Mouse (Mus musculus) lung, embryonic 14.5 days (tissue): ENCODE data around the gene Cul7. TPM values are rescaled to one million over a fixed set of nuclear protein-coding genes. Genes with fewer than 3 reads are reported as not detected.

ENCODE experiments used
- ATAC-seq: fragments of 200-750 bp; cut with Nextera tagmentation; 2 replicates; pipeline ENCODE4 v1.8.0; 2017; ENCODE audit warnings: mild to moderate bottlenecking, moderate TSS enrichment, moderate library complexity; ENCODE audit not compliant: insufficient read depth
- DNase-seq: peaks from one replicate; pipeline ENCODE4 v3.0.0-alpha.2; 2015
- H3K27ac ChIP-seq: fragments of 300-500 bp; sonication (generic); 2 replicates; pipeline ENCODE4 v1.5.1; 2014; ENCODE audit warnings: low read depth, mild to moderate bottlenecking, moderate library complexity
- H3K27me3 ChIP-seq: fragments of 300-500 bp; sonication (generic); 2 replicates; pipeline ENCODE4 v1.6.1; 2014; ENCODE audit warnings: low read length, control low read depth; ENCODE audit not compliant: insufficient read depth
- H3K36me3 ChIP-seq: fragments of 300-500 bp; sonication (generic); 2 replicates; pipeline ENCODE4 v1.6.1; 2014; ENCODE audit warnings: control low read depth; ENCODE audit not compliant: insufficient read depth
- H3K4me1 ChIP-seq: fragments of 300-500 bp; sonication (generic); 2 replicates; pipeline ENCODE4 v1.6.1; 2014; ENCODE audit warnings: antibody characterized with exemption, control low read depth; ENCODE audit not compliant: insufficient read depth
- H3K4me2 ChIP-seq: fragments of 300-500 bp; sonication (generic); 2 replicates; pipeline ENCODE4 v1.6.1; 2014; ENCODE audit warnings: mild to moderate bottlenecking
- H3K4me3 ChIP-seq: fragments of 300-500 bp; sonication (generic); 2 replicates; pipeline ENCODE4 v1.5.1; 2014; ENCODE audit warnings: low read depth, low read length
- H3K9ac ChIP-seq: fragments of 300-500 bp; sonication (generic); 2 replicates; pipeline ENCODE4 v1.6.1; 2014
- H3K9me3 ChIP-seq: fragments of 300-500 bp; sonication (generic); 2 replicates; pipeline ENCODE4 v1.6.1; 2016; ENCODE audit warnings: low read depth, low read length, control low read depth
- CTCF ChIP-seq: IDR thresholded peaks from 2 replicates; pipeline ENCODE4 v1.5.1; 2016; ENCODE audit warnings: antibody characterized with exemption, low read depth
- WGBS: fragments of 180-500 bp; shearing (Covaris S2); extraction: QIAGEN DNeasy Blood & Tissue Kit; methylation state at CpG from one replicate; pipeline ENCODE4 v1.1.7; 2014; 5-methylcytosine and 5-hydroxymethylcytosine counted together
- polyA plus RNA-seq: library from polyadenylated mRNA; unstranded; fragments of >200 nt; fragmentation: Nextera tagmentation; extraction: Ambion mirVana; gene quantifications from 2 replicates; pipeline ENCODE4 v1.2.1, GENCODE M21; 2014

Gene Cul7
- polyA plus RNA-seq, 1 experiment from 2014 or later, result 36.6 TPM

DNA sequence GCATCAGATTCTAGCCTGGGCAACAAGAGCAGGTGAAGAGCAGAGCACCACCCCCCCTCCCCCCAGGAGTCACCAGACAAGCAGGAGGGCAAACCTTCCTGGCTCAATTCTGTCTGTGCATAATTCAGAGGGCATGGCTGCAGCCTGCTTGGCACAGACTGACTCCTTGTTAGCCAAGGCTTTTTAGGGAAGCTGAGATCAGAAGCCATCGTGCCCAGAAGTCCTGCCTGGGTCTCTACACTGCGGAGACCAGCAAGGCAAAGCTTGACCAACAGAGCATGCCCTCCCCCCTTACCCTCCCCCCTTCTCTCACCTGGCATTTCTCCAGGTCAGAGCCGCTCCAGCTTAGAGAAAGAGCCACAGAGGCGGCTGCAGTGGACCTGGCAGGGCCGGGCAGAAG lies 12.6 kb downstream of the Cul7 start:
- Histone ChIP-seq H3K4me3 (no peak overlapping the region), H3K27ac (no peak overlapping the region), H3K9ac (no peak overlapping the region), H3K36me3 (peaks cover 91% of the 10 kb centered on the region), H3K4me1 (no peaks in the 10 kb centered on the region), H3K4me2 (no peak overlapping the region), H3K27me3 (no peaks in the 10 kb centered on the region), H3K9me3 (no peaks in the 10 kb centered on the region)
- 78% methylated on average over 5 of the region's 5 CpGs for WGBS
- ATAC-seq, result no peak
- TF ChIP-seq CTCF, result no peak
- DNase-seq, result no peak

DNA sequence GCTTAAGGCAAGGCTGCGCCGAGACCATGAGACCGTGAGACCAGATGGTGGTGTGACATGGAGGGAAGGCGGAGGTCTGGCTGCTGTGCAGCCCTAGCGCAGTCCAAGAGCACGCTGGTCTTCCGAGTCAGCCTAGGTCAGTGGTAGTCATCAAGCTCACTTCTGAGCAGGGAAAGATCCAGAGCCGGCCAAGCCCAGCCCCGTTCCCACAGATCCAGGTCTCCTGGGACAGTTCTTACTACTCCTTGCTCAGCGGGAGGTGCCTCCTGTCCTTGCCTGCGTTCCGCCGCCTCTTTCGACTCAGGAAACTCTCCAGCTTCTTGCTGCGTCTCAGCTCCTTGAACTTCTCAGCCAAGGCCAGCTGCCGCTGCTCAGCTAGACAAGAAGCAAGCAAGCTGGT lies 17.6 kb downstream of the Cul7 start:
- no peaks in the 10 kb centered on the region for H3K27me3 ChIP-seq
- WGBS, result 82% methylated on average over 16 of the region's 16 CpGs
- H3K4me3 ChIP-seq, result no peak overlapping the region
- ATAC-seq (no peak), DNase-seq (no peak)
- no peak overlapping the region for H3K9ac ChIP-seq
- no peak overlapping the region for H3K27ac ChIP-seq
- no peak for TF ChIP-seq CTCF
- H3K36me3 ChIP-seq, result peaks cover 74% of the 10 kb centered on the region
- no peaks in the 10 kb centered on the region for H3K4me1 ChIP-seq
- no peak overlapping the region for H3K4me2 ChIP-seq
- H3K9me3 ChIP-seq, result no peaks in the 10 kb centered on the region

DNA sequence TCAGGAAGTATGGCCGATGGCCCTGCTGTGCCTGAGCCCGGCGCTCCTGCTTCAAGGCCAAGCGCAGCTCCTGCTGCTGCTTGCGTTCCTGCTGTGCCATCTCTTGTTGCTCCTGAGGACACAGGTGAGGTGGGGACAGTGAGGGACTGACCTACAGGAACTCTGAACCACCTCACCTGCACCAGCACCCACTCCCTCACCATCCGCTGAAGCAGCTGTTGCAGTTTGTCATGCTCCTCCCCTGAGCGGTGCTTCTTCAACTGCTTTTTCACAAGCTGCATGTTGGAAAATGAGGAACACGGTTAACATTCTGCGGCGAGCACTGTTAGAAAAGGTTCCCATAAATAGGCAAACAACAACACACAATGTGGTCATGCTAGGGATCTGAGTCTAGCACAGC lies 19.8 kb downstream of the Cul7 start:
- Histone ChIP-seq H3K4me2 (no peak overlapping the region), H3K36me3 (peaks cover 56% of the 10 kb centered on the region), H3K9ac (no peak overlapping the region), H3K4me3 (no peak overlapping the region), H3K4me1 (peaks cover 9% of the 10 kb centered on the region), H3K9me3 (no peaks in the 10 kb centered on the region), H3K27ac (no peak overlapping the region), H3K27me3 (no peaks in the 10 kb centered on the region)
- no peak for TF ChIP-seq CTCF
- ATAC-seq (no peak), DNase-seq (no peak)
- 90% methylated on average over 10 of the region's 10 CpGs for WGBS

DNA sequence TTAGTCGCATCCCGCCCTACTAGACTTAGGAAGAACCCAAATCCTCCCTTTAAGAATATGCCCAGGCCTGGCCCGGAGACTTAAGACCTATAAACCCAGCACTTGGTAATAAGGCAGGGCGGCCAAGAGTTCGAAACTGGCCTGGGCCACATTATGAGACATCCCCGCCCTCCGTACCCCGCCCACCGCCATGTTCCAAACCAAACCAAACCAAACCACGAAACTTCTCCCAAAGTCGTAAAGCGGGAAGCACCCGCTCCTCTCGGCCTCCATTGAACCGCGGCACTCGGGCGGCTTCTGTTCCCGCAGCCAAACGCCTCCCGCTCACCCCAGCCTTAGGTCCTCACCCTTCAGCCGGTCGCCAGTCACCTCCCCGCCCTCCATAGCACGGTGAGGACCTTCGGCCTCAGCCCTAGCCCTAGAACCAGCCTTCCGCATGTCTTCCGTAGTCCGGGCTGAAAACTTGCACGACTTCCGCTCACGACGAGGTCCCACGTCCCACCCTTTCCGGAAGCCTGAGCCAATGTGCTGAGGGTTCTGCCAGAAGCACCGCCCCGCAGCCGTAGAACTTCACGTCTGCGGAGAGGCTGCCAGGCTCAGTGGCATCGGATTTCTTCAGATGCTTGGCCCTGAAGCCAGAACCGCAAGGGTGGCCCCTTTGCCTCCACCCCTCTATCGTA lies 23.9 kb downstream of the Cul7 start, which contains the start of gene Rrp36:
TSS of gene Rrp36 (minus strand) at position 503 of the 680 bp plus-strand sequence.
- TF ChIP-seq CTCF, result no peak
- DNase-seq, result peak; percentile 97
- Histone ChIP-seq H3K9ac (peak within 1 kb of the TSS; percentile 82), H3K27ac (peak within 1 kb of the TSS; percentile 82), H3K4me1 (peaks cover 12% of the 10 kb centered on the region), H3K27me3 (no peaks in the 10 kb centered on the region), H3K4me3 (peak within 1 kb of the TSS; percentile 78), H3K9me3 (no peaks in the 10 kb centered on the region), H3K36me3 (peaks cover 63% of the 10 kb centered on the region), H3K4me2 (peak within 1 kb of the TSS; percentile 93)
- under 1% methylated on average over 43 of the region's 43 CpGs for WGBS
- ATAC-seq, result peak; percentile 92

DNA sequence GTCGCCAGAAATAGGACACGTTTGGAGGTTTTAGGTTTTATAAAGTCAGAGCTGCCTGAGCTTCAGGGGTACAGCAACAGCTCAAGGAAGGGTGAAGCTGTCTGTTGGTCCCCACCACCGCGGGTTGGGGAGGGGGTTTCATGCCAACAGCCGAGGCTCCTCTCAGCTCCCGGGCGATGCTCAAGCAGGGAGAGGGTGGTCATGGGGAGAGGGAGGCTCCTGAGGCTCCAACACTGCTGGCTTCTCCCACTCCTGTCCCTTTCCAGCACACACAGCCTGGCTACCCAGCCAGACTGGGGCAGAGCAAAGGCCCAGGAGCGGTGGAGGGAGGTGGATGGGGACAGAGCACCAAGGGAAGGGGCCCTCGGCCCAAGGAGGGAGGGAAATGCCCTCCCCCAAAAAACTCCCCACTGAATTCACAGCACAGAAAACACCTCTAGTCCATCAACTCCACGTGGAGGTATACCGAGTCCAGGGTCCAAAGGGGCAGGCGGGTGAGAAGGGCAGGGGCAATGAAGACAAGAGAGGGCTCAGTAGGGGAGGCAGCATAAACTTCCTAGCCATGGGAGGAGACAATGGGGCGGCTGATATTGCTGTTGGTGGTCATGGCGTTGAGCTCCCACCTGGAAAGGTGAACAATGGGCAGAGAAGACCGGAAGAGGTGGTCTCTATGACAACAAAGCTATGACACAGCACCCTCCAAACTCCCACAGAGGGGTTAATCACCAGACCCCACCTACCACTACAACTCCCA lies 24.6 kb downstream of the Cul7 start:
- peak overlapping the region; percentile 82 for H3K27ac ChIP-seq
- no peak for TF ChIP-seq CTCF
- DNase-seq (no peak), ATAC-seq (peak; percentile 44)
- WGBS, result 18% methylated on average over 15 of the region's 15 CpGs
- H3K36me3 ChIP-seq, result peaks cover 56% of the 10 kb centered on the region
- H3K4me2 ChIP-seq, result peak overlapping the region; percentile 93
- H3K9me3 ChIP-seq, result no peaks in the 10 kb centered on the region
- H3K4me1 ChIP-seq, result peaks cover 18% of the 10 kb centered on the region
- H3K9ac ChIP-seq, result peak overlapping the region; percentile 82
- H3K4me3 ChIP-seq, result peak overlapping the region; percentile 78
- H3K27me3 ChIP-seq, result no peaks in the 10 kb centered on the region

DNA sequence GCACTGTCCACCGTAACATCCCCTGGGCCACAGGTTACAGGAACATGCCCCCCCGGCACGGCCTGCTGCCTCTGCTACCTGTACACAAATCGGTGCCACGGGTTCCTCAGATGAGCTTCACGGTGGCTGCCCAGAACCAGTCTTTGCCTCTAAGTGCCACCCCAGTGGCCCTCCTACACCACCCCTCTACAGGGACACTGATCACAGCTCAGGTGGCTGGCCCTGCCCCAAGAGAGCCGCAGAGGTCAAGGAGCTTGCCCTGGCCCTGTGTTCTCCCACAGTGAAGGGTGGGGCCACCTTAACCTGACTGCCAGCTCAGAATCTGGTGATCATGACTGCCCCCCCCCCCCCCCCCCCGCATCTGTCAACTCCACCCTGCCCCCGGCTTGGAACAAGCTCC lies 28.3 kb downstream of the Cul7 start, which contains the start of gene Mea1:
TSS of gene Mea1 (plus strand) at position 378 of the 400 bp plus-strand sequence.
- Histone ChIP-seq H3K4me1 (peaks cover 23% of the 10 kb centered on the region), H3K27ac (peak within 1 kb of the TSS; percentile 85), H3K4me2 (peak within 1 kb of the TSS; percentile 88), H3K4me3 (peak within 1 kb of the TSS; percentile 69), H3K9ac (peak within 1 kb of the TSS; percentile 66), H3K9me3 (no peaks in the 10 kb centered on the region), H3K27me3 (no peaks in the 10 kb centered on the region), H3K36me3 (peaks cover 48% of the 10 kb centered on the region)
- 80% methylated on average over 8 of the region's 9 CpGs for WGBS
- no peak for DNase-seq
- TF ChIP-seq CTCF, result no peak
- ATAC-seq, result no peak

DNA sequence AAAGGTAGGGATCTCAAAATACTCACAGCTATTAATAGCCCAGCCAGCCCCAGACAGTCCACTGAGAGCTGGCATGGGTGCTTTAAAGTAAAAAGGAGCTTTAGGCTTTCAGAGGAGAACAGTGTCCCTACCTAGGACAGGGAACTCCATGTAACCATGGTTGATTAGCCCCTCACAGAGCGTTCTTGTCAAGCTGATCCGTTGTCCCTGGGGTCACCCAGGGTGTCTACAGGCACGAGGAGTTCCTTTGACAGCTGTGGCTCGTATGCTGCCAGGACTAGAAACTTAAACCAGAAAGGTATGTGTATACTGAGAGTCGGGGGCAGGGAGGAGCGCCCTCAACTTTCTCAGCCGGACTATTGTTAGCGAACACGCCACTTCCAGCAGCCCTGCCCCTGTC lies 28.8 kb downstream of the Cul7 start:
- H3K4me3 ChIP-seq, result peak overlapping the region; percentile 69
- H3K27ac ChIP-seq, result peak overlapping the region; percentile 85
- 28% methylated on average over 9 of the region's 9 CpGs for WGBS
- DNase-seq (no peak), ATAC-seq (no peak)
- peak overlapping the region; percentile 88 for H3K4me2 ChIP-seq
- H3K9ac ChIP-seq, result peak overlapping the region; percentile 66
- peaks cover 20% of the 10 kb centered on the region for H3K4me1 ChIP-seq
- H3K9me3 ChIP-seq, result no peaks in the 10 kb centered on the region
- no peaks in the 10 kb centered on the region for H3K27me3 ChIP-seq
- H3K36me3 ChIP-seq, result peaks cover 52% of the 10 kb centered on the region
- TF ChIP-seq CTCF, result no peak
